Mouse (Mus musculus): ENCODE results near the gene Wnk2. TPM values are rescaled to one million over a fixed set of nuclear protein-coding genes. Genes with fewer than 3 reads are reported as not detected.

Gene Wnk2
- polyA plus RNA-seq, 1 experiment from 2014 or later, result 0.50 TPM

GRCm38 (mm10) chr13:49073295-49073694 is 74.5 kb downstream of the Wnk2 start:
- Histone ChIP-seq H3K27ac (no peak overlapping the region), H3K4me3 (replicated peaks; ENCODE audit: low read depth, low read length) (no peak overlapping the region), H3K27me3 (ENCODE audit: insufficient read depth, low read length) (no peaks in the 10 kb centered on the region), H3K9me3 (replicated peaks; ENCODE audit: low read length) (no peaks in the 10 kb centered on the region), H3K4me1 (replicated peaks; ENCODE audit: insufficient read depth, low read length) (no peaks in the 10 kb centered on the region), H3K9ac (ENCODE audit: low read depth, low read length) (no peak overlapping the region), H3K4me2 (ENCODE audit: low read length) (no peak overlapping the region), H3K36me3 (ENCODE audit: insufficient read depth, low read length) (no peaks in the 10 kb centered on the region)
- ATAC-seq (replicated peaks; ENCODE audit: low FRiP score, low read depth) (no peak), DNase-seq (ENCODE audit: low spot score) (no peak)
- TF ChIP-seq CTCF (IDR thresholded peaks at IDR 0.05; ENCODE audit: low read depth), result peak; percentile 23; the same call in 1 of the 2 replicates
- 62% methylated on average over 6 of the region's 6 CpGs for WGBS

- no peak overlapping the region for H3K4me2 ChIP-seq (ENCODE audit: low read length)
- WGBS, result 89% methylated on average over 5 of the region's 5 CpGs
- no peaks in the 10 kb centered on the region for H3K27me3 ChIP-seq (ENCODE audit: insufficient read depth, low read length)
- no peak overlapping the region for H3K4me3 ChIP-seq (replicated peaks; ENCODE audit: low read depth, low read length)
- ATAC-seq (replicated peaks; ENCODE audit: low FRiP score, low read depth) (no peak), DNase-seq (ENCODE audit: low spot score) (no peak)
- TF ChIP-seq CTCF (IDR thresholded peaks at IDR 0.05; ENCODE audit: low read depth), result no peak
- no peaks in the 10 kb centered on the region for H3K4me1 ChIP-seq (replicated peaks; ENCODE audit: insufficient read depth, low read length)
- no peaks in the 10 kb centered on the region for H3K36me3 ChIP-seq (ENCODE audit: insufficient read depth, low read length)
- H3K27ac ChIP-seq, result no peak overlapping the region
- no peaks in the 10 kb centered on the region for H3K9me3 ChIP-seq (replicated peaks; ENCODE audit: low read length)
- no peak overlapping the region for H3K9ac ChIP-seq (ENCODE audit: low read depth, low read length)
These were observed 76.0 kb downstream of the Wnk2 start for GRCm38 (mm10) chr13:49071861-49072260.

GRCm38 (mm10) chr13:49069979-49070378 is 77.8 kb downstream of the Wnk2 start:
- no peak overlapping the region for H3K4me3 ChIP-seq (replicated peaks; ENCODE audit: low read depth, low read length)
- H3K9me3 ChIP-seq (replicated peaks; ENCODE audit: low read length), result no peaks in the 10 kb centered on the region
- H3K4me2 ChIP-seq (ENCODE audit: low read length), result no peak overlapping the region
- no peaks in the 10 kb centered on the region for H3K27me3 ChIP-seq (ENCODE audit: insufficient read depth, low read length)
- DNase-seq (ENCODE audit: low spot score), result no peak
- no peak overlapping the region for H3K27ac ChIP-seq
- H3K9ac ChIP-seq (ENCODE audit: low read depth, low read length), result no peak overlapping the region
- TF ChIP-seq CTCF (IDR thresholded peaks at IDR 0.05; ENCODE audit: low read depth), result no peak
- no peak for ATAC-seq (replicated peaks; ENCODE audit: low FRiP score, low read depth)
- no peaks in the 10 kb centered on the region for H3K36me3 ChIP-seq (ENCODE audit: insufficient read depth, low read length)
- 36% methylated on average over 6 of the region's 6 CpGs for WGBS
- H3K4me1 ChIP-seq (replicated peaks; ENCODE audit: insufficient read depth, low read length), result no peaks in the 10 kb centered on the region

- no peak for DNase-seq (ENCODE audit: low spot score)
- no peak for ATAC-seq (replicated peaks; ENCODE audit: low FRiP score, low read depth)
- Histone ChIP-seq H3K4me1 (replicated peaks; ENCODE audit: insufficient read depth, low read length) (no peaks in the 10 kb centered on the region), H3K27ac (no peak overlapping the region), H3K9me3 (replicated peaks; ENCODE audit: low read length) (no peaks in the 10 kb centered on the region), H3K27me3 (ENCODE audit: insufficient read depth, low read length) (no peaks in the 10 kb centered on the region), H3K4me2 (ENCODE audit: low read length) (no peak overlapping the region), H3K9ac (ENCODE audit: low read depth, low read length) (no peak overlapping the region), H3K4me3 (replicated peaks; ENCODE audit: low read depth, low read length) (no peak overlapping the region), H3K36me3 (ENCODE audit: insufficient read depth, low read length) (no peaks in the 10 kb centered on the region)
- no peak for TF ChIP-seq CTCF (IDR thresholded peaks at IDR 0.05; ENCODE audit: low read depth)
- 88% methylated on average over 4 of the region's 4 CpGs for WGBS
These were observed 78.4 kb downstream of the Wnk2 start for GRCm38 (mm10) chr13:49069393-49069792.

GRCm38 (mm10) chr13:49064257-49064656 is 83.6 kb downstream of the Wnk2 start:
- no peak overlapping the region for H3K9ac ChIP-seq (ENCODE audit: low read depth, low read length)
- no peaks in the 10 kb centered on the region for H3K9me3 ChIP-seq (replicated peaks; ENCODE audit: low read length)
- no peak overlapping the region for H3K27ac ChIP-seq
- no peak overlapping the region for H3K4me3 ChIP-seq (replicated peaks; ENCODE audit: low read depth, low read length)
- H3K4me1 ChIP-seq (replicated peaks; ENCODE audit: insufficient read depth, low read length), result no peaks in the 10 kb centered on the region
- H3K27me3 ChIP-seq (ENCODE audit: insufficient read depth, low read length), result no peaks in the 10 kb centered on the region
- DNase-seq (ENCODE audit: low spot score) (peak; percentile 39), ATAC-seq (replicated peaks; ENCODE audit: low FRiP score, low read depth) (no peak)
- H3K36me3 ChIP-seq (ENCODE audit: insufficient read depth, low read length), result no peaks in the 10 kb centered on the region
- WGBS, result 53% methylated on average over 5 of the region's 5 CpGs
- TF ChIP-seq CTCF (IDR thresholded peaks at IDR 0.05; ENCODE audit: low read depth), result no peak
- H3K4me2 ChIP-seq (ENCODE audit: low read length), result no peak overlapping the region

- H3K4me3 ChIP-seq (replicated peaks; ENCODE audit: low read depth, low read length), result no peak overlapping the region
- no peak for TF ChIP-seq CTCF (IDR thresholded peaks at IDR 0.05; ENCODE audit: low read depth)
- no peak overlapping the region for H3K27ac ChIP-seq
- no peaks in the 10 kb centered on the region for H3K4me1 ChIP-seq (replicated peaks; ENCODE audit: insufficient read depth, low read length)
- no peaks in the 10 kb centered on the region for H3K36me3 ChIP-seq (ENCODE audit: insufficient read depth, low read length)
- H3K9me3 ChIP-seq (replicated peaks; ENCODE audit: low read length), result no peaks in the 10 kb centered on the region
- 87% methylated on average over 7 of the region's 7 CpGs for WGBS
- no peak for ATAC-seq (replicated peaks; ENCODE audit: low FRiP score, low read depth)
- H3K4me2 ChIP-seq (ENCODE audit: low read length), result no peak overlapping the region
- no peak for DNase-seq (ENCODE audit: low spot score)
- H3K27me3 ChIP-seq (ENCODE audit: insufficient read depth, low read length), result no peaks in the 10 kb centered on the region
- no peak overlapping the region for H3K9ac ChIP-seq (ENCODE audit: low read depth, low read length)
These were observed 87.4 kb downstream of the Wnk2 start for GRCm38 (mm10) chr13:49060456-49060855.

- Histone ChIP-seq H3K4me3 (replicated peaks; ENCODE audit: low read depth, low read length) (no peak overlapping the region), H3K4me1 (replicated peaks; ENCODE audit: insufficient read depth, low read length) (no peaks in the 10 kb centered on the region), H3K4me2 (ENCODE audit: low read length) (no peak overlapping the region), H3K27ac (no peak overlapping the region), H3K27me3 (ENCODE audit: insufficient read depth, low read length) (no peaks in the 10 kb centered on the region), H3K36me3 (ENCODE audit: insufficient read depth, low read length) (no peaks in the 10 kb centered on the region), H3K9ac (ENCODE audit: low read depth, low read length) (no peak overlapping the region), H3K9me3 (replicated peaks; ENCODE audit: low read length) (no peaks in the 10 kb centered on the region)
- DNase-seq (ENCODE audit: low spot score), result peak; percentile 58
- 89% methylated on average over 4 of the region's 4 CpGs for WGBS
- peak; percentile 90 for TF ChIP-seq CTCF (IDR thresholded peaks at IDR 0.05; ENCODE audit: low read depth)
- no peak for ATAC-seq (replicated peaks; ENCODE audit: low FRiP score, low read depth)
These were observed 89.3 kb downstream of the Wnk2 start for GRCm38 (mm10) chr13:49058528-49058927.
